Mouse (Mus musculus): ENCODE results near the gene Hoxc6.

DNA sequence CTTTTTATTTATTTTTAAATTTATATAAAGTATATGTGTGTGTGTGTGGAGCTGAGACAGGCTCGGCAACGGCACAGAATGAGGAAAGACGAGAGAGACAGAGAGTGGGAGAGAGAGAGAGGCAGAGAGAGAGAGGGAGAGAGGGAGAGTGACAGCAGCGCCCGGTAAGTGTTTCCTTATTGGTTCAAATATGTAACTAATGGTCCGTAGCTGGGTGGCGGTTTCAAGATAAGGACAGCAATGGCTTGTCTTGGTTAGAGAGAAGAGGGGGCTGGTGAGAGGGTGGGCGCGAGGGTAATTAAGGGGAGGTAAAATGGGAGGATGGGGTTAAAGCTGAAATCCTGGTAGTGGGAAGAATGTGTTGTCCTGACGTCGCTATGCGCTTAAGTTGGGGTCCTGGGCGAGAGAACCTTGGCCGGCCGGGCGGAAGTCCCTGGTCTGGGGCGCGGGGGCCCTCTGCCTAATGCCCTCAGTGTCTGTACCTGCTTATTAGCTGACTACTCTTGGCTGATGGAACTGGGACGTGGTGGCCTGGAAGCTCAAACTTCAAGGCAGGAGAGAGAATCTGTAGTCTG is 638 bp downstream of the Hoxc6 start:
- TF ChIP-seq CTCF (IDR thresholded peaks at IDR 0.05; ENCODE audit: borderline replicate concordance, insufficient read depth, low read depth, low read length) (no peak), POLR2A (IDR thresholded peaks at IDR 0.05; ENCODE audit: borderline replicate concordance, insufficient read depth, low read length) (no peak)

Data from cerebellum, adult 2 months (tissue).